Mouse (Mus musculus) heart, adult 2 months (tissue): ENCODE results near the gene Gm8978. TPM values are rescaled to one million over a fixed set of nuclear protein-coding genes. Genes with fewer than 3 reads are reported as not detected.
"Not testable (repeated sequence)": the region's sequence is repeated elsewhere in the genome, so short reads cannot be mapped to it uniquely, and the experiment has no call there.

ENCODE experiments used
- DNase-seq, 2 experiments: peaks; one replicate each; pipeline ENCODE4 v3.0.0; 2021
- H3K27ac ChIP-seq: fragments of 200-600 bp; 2 replicates; pipeline ENCODE4 v1.8.1; 2022
- H3K27me3 ChIP-seq: fragments of 200-500 bp; 2 replicates; pipeline ENCODE4 v1.6.1; 2012; ENCODE audit warnings: mild to moderate bottlenecking, low read length, inconsistent platforms, mixed read lengths; ENCODE audit not compliant: control insufficient read depth, insufficient read depth
- H3K36me3 ChIP-seq: fragments of 200-500 bp; 2 replicates; pipeline ENCODE4 v1.6.1; 2012; ENCODE audit warnings: low read length, inconsistent platforms; ENCODE audit not compliant: control insufficient read depth, insufficient read depth
- H3K4me1 ChIP-seq: fragments of 200-500 bp; 2 replicates; pipeline ENCODE4 v1.6.1; 2011; ENCODE audit warnings: low read length; ENCODE audit not compliant: control insufficient read depth, insufficient read depth
- H3K4me3 ChIP-seq: fragments of 200-600 bp; 2 replicates; pipeline ENCODE4 v1.8.1; 2022
- H3K79me2 ChIP-seq: fragments of 200-500 bp; replicated peaks from 2 replicates; pipeline ENCODE4 v1.6.1; 2012; ENCODE audit warnings: mild to moderate bottlenecking, inconsistent platforms, low read length, moderate library complexity, mixed read lengths; ENCODE audit not compliant: control insufficient read depth, insufficient read depth
- H3K9ac ChIP-seq: fragments of 200-500 bp; 2 replicates; pipeline ENCODE4 v1.6.1; 2012; ENCODE audit warnings: low read depth, mild to moderate bottlenecking, control low read depth, inconsistent platforms, low read length, mixed read lengths
- POLR2A ChIP-seq: fragments of 200-500 bp; IDR thresholded peaks from 2 replicates; pipeline ENCODE4 v1.6.1; 2011; ENCODE audit warnings: mild to moderate bottlenecking, low read depth, low read length, control low read depth; ENCODE audit not compliant: insufficient read depth
- WGBS: fragments of 180-500 bp; shearing (Covaris S2); methylation state at CpG from one replicate; pipeline ENCODE4 v1.1.7; 2018; 5-methylcytosine and 5-hydroxymethylcytosine counted together
- intact Hi-C: fragments of 180-260 bp; cut with DNase I; formaldehyde crosslinking; loops from one replicate; pipeline ENCODE4 v1.15.1; 2025
- long read RNA-seq: library from polyadenylated mRNA; stranded (forward); transcript quantifications from one replicate; pipeline ENCODE4 v2.0.0, GENCODE M21; 2021
- microRNA-seq, 2 experiments: library from miRNA; unstranded; fragments of <30 nt; microRNA quantifications; one replicate each; pipeline ENCODE4 v1.2.0; 2021
- polyA plus RNA-seq: library from polyadenylated mRNA; depleted of rRNA; stranded (reverse); fragments of >200 nt; gene quantifications from 2 replicates; pipeline ENCODE4 v1.2.3, GENCODE M21; 2012; rRNA removed
- total RNA-seq, 2 experiments: library from RNA; stranded (reverse); gene quantifications; 2 replicates each; pipeline ENCODE4 v1.2.3; 2021

The Gm8978 gene
- total RNA-seq (not detected), polyA plus RNA-seq (not detected in 2 replicates)
- long read RNA-seq: 0 reads

DNA sequence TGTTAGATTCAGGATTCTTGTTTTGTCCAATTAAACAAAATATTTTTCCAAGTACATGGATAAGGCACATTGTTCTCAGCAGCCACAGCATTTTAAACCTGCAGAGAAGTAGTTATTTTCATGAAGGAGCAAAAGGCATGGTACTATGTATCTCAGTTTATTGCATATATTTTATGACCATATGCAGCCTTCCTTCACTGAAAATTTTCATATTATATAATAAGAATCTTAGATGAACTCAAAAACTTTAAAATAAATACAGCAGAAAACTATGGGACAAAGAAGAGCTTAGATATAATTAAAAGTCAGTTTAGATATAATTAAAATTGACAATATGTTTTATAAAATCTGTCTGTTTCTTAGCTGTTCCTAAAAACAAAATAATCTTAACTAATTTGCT, at the start of gene Gm8978:
Gm8978 (minus strand) TSS at position 101 of the 400 bp plus-strand sequence.
- H3K36me3 ChIP-seq, DNase-seq, H3K9ac ChIP-seq, H3K4me1 ChIP-seq, H3K27ac ChIP-seq, H3K27me3 ChIP-seq, H3K79me2 ChIP-seq, intact Hi-C loops, H3K4me3 ChIP-seq: not testable (repeated sequence)

GRCm38 (mm10) chr19:33589626-33590302, 35.3 kb downstream of the Gm8978 start:
- 2% methylated on average over 10 of the region's 38 CpGs for WGBS
- H3K4me1 ChIP-seq, H3K27me3 ChIP-seq, H3K79me2 ChIP-seq, H3K36me3 ChIP-seq: not testable (repeated sequence)
- intact Hi-C loops: loop anchor here (5.0 kb wide), 1 partner anchor 202 kb away; no protein-coding TSS in a partner anchor
- TF ChIP-seq POLR2A: 0 out of 2 replicates have a peak, but pooled peaks have one; percentile 43
- peak; percentile 71 to 80 for DNase-seq
- Histone ChIP-seq H3K9ac (peak overlapping the region; percentile 77), H3K27ac (peak overlapping the region; percentile 64), H3K4me3 (peak overlapping the region; percentile 49)

- H3K9ac ChIP-seq, H3K79me2 ChIP-seq, H3K4me1 ChIP-seq, H3K27ac ChIP-seq, H3K27me3 ChIP-seq, intact Hi-C loops, DNase-seq, H3K4me3 ChIP-seq, H3K36me3 ChIP-seq: not testable (repeated sequence)
- WGBS: 84% methylated on average over 5 of the region's 5 CpGs
Measured at GRCm38 (mm10) chr19:33568551-33568950, 56.5 kb downstream of the Gm8978 start.

Small RNAs within 50 kb of the gene (microRNA-seq; reads per million reads assigned to microRNA genes)
- 0 reads per million in 2 experiments for gene Gm27440

Other genes with a start within 250 kb of the Gm8978 start
- 10 to 100 TPM; 13.5 to 15.3 TPM for gene Rnls, start 233.0 kb downstream of the Gm8978 start, total RNA-seq
- gene Rnls, start 233.0 kb downstream of the Gm8978 start, polyA plus RNA-seq: 5.6 and 18.2 TPM in 2 replicates
- under 1 TPM; 0.20 to 0.21 TPM for gene Lipo4, start 107.5 kb downstream of the Gm8978 start, total RNA-seq
- gene Lipo4, start 107.5 kb downstream of the Gm8978 start, polyA plus RNA-seq: not detected in 2 replicates
- under 1 TPM; 0.18 to 0.23 TPM for gene Lipo2, start 126.1 kb upstream of the Gm8978 start, total RNA-seq
- gene Lipo2, start 126.1 kb upstream of the Gm8978 start, polyA plus RNA-seq: 0.06 and 0.26 TPM in 2 replicates
- gene Lipo3, start 136.7 kb upstream of the Gm8978 start, total RNA-seq: 1 to 10 TPM; 7.5 to 7.7 TPM
- 2.5 and 4.9 TPM in 2 replicates for gene Lipo3, start 136.7 kb upstream of the Gm8978 start, polyA plus RNA-seq
- gene Lipo1, start 162.2 kb upstream of the Gm8978 start, total RNA-seq: not detected
- not detected in 2 replicates for gene Lipo1, start 162.2 kb upstream of the Gm8978 start, polyA plus RNA-seq